Mouse (Mus musculus) embryo, embryonic 10 days (tissue): ENCODE measurements around the gene Tpcn2.

ENCODE experiments used
- DNase-seq: peaks from one replicate; pipeline ENCODE4 v3.0.0-alpha.2; 2015; ENCODE audit warnings: low spot score

Gene Tpcn2

GRCm38 (mm10) chr7:145155666-145156065 lies 128.1 kb downstream of the Tpcn2 start:
- no peak for DNase-seq

- DNase-seq = no peak
These were observed 129.7 kb downstream of the Tpcn2 start for GRCm38 (mm10) chr7:145154066-145154465.

- DNase-seq = no peak
These were observed 132.0 kb downstream of the Tpcn2 start for GRCm38 (mm10) chr7:145151845-145152244.

- DNase-seq = no peak
These were observed 134.9 kb downstream of the Tpcn2 start for GRCm38 (mm10) chr7:145148902-145149301.

- DNase-seq = no peak
These were observed 135.7 kb downstream of the Tpcn2 start for GRCm38 (mm10) chr7:145147973-145148698.

- DNase-seq = no peak
These were observed 137.4 kb downstream of the Tpcn2 start for GRCm38 (mm10) chr7:145146252-145146930.

- no peak for DNase-seq
These were observed 140.2 kb downstream of the Tpcn2 start for GRCm38 (mm10) chr7:145143502-145144070.

GRCm38 (mm10) chr7:145140656-145141055 lies 143.2 kb downstream of the Tpcn2 start:
- no peak for DNase-seq

- no peak for DNase-seq
These were observed 144.2 kb downstream of the Tpcn2 start for GRCm38 (mm10) chr7:145139576-145139975.

- no peak for DNase-seq
These were observed 144.7 kb downstream of the Tpcn2 start for GRCm38 (mm10) chr7:145139100-145139499.

GRCm38 (mm10) chr7:145137871-145138270 lies 145.9 kb downstream of the Tpcn2 start:
- DNase-seq = no peak

GRCm38 (mm10) chr7:145136831-145137230 lies 147.0 kb downstream of the Tpcn2 start:
- DNase-seq = no peak
